Mouse (Mus musculus): ENCODE data around the gene Drosha. TPM values are rescaled to one million over a fixed set of nuclear protein-coding genes. Genes with fewer than 3 reads are reported as not detected.

Gene Drosha
- polyA plus RNA-seq, 1 experiment from 2014 or later = 28.1 TPM

DNA sequence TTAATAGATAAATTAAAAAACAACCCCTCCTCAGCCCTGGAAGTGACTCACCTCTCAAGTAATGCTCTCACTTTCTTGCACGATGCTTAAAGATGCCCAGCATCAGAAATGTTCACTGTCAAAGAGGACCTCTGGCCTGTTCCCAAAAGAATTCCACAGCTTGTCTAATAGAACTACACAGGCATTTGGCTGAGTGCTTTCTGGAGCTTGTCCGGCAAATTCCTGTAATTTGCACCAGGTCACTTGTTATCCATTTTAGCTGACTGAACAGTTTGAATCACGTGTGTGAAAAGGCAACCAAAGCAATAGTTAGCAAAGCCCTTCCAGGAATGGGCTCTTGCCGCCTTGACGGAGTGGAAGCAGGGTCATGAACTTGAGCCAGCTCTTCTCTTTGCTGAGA is 140.6 kb downstream of the Drosha start:
- ATAC-seq (ENCODE audit: insufficient read depth, low FRiP score, low read depth) = no peak
- WGBS = 72% methylated on average over 5 of the region's 5 CpGs

DNA sequence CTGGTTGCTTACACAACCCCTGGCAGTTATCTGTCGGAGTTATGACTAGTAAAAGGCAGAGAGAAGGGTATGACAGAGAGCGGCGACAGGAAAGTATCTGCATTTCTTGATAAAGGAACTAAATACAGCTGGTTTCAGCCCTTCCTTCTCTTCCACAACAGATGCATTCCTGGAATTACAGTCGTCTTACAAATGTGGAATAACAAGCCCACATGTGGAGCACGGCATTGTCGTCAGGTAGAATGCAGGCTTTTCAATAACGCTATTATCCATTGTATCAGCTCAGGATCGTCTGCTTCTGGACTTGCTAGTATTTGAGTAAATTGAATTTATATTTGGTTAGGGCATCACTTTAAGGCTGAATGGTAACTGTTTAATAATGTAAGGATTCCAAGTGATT is 144.2 kb downstream of the Drosha start:
- H3K36me3 ChIP-seq = no peaks in the 10 kb centered on the region
- no peak for ATAC-seq (ENCODE audit: insufficient read depth, low FRiP score, low read depth)
- no peaks in the 10 kb centered on the region for H3K4me1 ChIP-seq
- WGBS = 73% methylated on average over 8 of the region's 8 CpGs
- no peaks in the 10 kb centered on the region for H3K27me3 ChIP-seq (replicated peaks)
- H3K9me3 ChIP-seq = no peaks in the 10 kb centered on the region
- H3K27ac ChIP-seq = no peak overlapping the region
- H3K4me2 ChIP-seq = no peak overlapping the region
- no peak overlapping the region for H3K4me3 ChIP-seq (replicated peaks)
- no peak overlapping the region for H3K9ac ChIP-seq

More for the DNA sequence above, 140.6 kb downstream of the Drosha start:
- no peaks in the 10 kb centered on the region for H3K36me3 ChIP-seq
- H3K9me3 ChIP-seq = no peaks in the 10 kb centered on the region
- H3K4me3 ChIP-seq (replicated peaks) = no peak overlapping the region
- H3K4me1 ChIP-seq = no peaks in the 10 kb centered on the region
- no peaks in the 10 kb centered on the region for H3K27me3 ChIP-seq (replicated peaks)
- no peak overlapping the region for H3K27ac ChIP-seq
- no peak overlapping the region for H3K9ac ChIP-seq
- no peak overlapping the region for H3K4me2 ChIP-seq

DNA sequence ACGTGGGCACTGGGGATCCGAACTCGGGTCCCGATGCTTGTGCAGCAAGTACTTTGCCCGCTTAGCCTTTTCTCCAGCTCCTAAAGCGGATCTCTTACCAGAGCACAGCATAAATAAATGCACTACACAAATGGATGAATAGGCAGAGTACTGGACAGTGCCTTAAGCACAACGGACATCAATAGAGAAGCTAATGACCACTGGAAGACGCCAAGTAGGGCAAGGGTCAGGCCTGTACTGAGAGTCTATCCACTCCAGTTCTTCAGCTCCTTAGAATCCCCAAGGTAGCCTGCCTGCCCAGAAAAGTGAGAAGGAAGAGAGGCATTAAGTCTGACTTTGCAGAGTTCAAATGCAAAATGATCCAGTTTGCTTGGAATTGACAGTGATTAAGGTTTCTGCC is 147.8 kb downstream of the Drosha start:
- H3K9ac ChIP-seq = no peak overlapping the region
- H3K4me2 ChIP-seq = no peak overlapping the region
- WGBS = 80% methylated on average over 8 of the region's 8 CpGs

More for the DNA sequence above, 147.8 kb downstream of the Drosha start:
- H3K27ac ChIP-seq = no peak overlapping the region
- no peak for ATAC-seq (ENCODE audit: insufficient read depth, low FRiP score, low read depth)
- no peaks in the 10 kb centered on the region for H3K27me3 ChIP-seq (replicated peaks)
- no peaks in the 10 kb centered on the region for H3K36me3 ChIP-seq
- no peaks in the 10 kb centered on the region for H3K9me3 ChIP-seq
- no peak overlapping the region for H3K4me3 ChIP-seq (replicated peaks)
- no peaks in the 10 kb centered on the region for H3K4me1 ChIP-seq

Small RNAs within 50 kb of the gene (microRNA-seq; reads per million reads assigned to microRNA genes)
- not detected for gene Gm47288

Other genes with a start within 250 kb of the Drosha start
- gene Pdzd2, start 84.9 kb upstream of the Drosha start, polyA plus RNA-seq (2015; fragmentation: Nextera tagmentation; extraction: Ambion mirVana) = 26.9 and 28.3 TPM in 2 replicates
- gene 6030458C11Rik, start 166 bp upstream of the Drosha start, polyA plus RNA-seq (2015; fragmentation: Nextera tagmentation; extraction: Ambion mirVana) = 37.8 and 38.5 TPM in 2 replicates

Measured in stomach, embryonic 15.5 days (tissue).